ENCODE assay signal across 15 mouse cellular contexts in genomic region chr15:6556911-6557310, GRCm38 (mm10).
"Had no signal": no experiment of that assay in that cellular context is flagged by ENCODE, and none has a peak within 500 bp of the region (broad histone marks: within the 10 kb centered on the region; RNA-seq: fewer than 3 reads in every experiment).

No protein-coding gene starts in this region.

- H3K4me2 ChIP-seq: limb, embryonic 13.5 days; neural tube, embryonic 13.5 days had no signal

- DNase-seq: kidney, adult 11 months; kidney, adult 9 months; kidney, postnatal 36 days; left cerebral cortex, postnatal 4 days; lung, adult 18-20 months; lung, postnatal 4 days; midbrain, embryonic 14.5 days; right cerebral cortex, adult 18-20 months; thymus, adult 18-20 months; thymus, postnatal 14 days had no signal

- H3K36me3 ChIP-seq: limb, embryonic 13.5 days; midbrain, embryonic 10.5 days; neural tube, embryonic 13.5 days had no signal

- H3K27ac ChIP-seq: kidney, postnatal 0 days; limb, embryonic 13.5 days; liver, embryonic 14.5 days; midbrain, embryonic 10.5 days; neural tube, embryonic 13.5 days had no signal

- H3K9me3 ChIP-seq: limb, embryonic 13.5 days; midbrain, embryonic 10.5 days; neural tube, embryonic 13.5 days had no signal

- H3K4me1 ChIP-seq: limb, embryonic 13.5 days; midbrain, embryonic 10.5 days; neural tube, embryonic 13.5 days had no signal

- H3K4me3 ChIP-seq: limb, embryonic 13.5 days; midbrain, embryonic 10.5 days; neural tube, embryonic 13.5 days had no signal

- H3K9ac ChIP-seq: limb, embryonic 13.5 days; liver, embryonic 14.5 days; neural tube, embryonic 13.5 days had no signal

- H3K27me3 ChIP-seq: limb, embryonic 13.5 days; neural tube, embryonic 13.5 days had no signal
